Mouse (Mus musculus) heart, postnatal 0 days (tissue): Measurements from ENCODE around the gene Hibadh.

Source experiments
- CTCF ChIP-seq: IDR thresholded peaks from 2 replicates; pipeline ENCODE4 v1.5.1; 2016; ENCODE audit warnings: antibody characterized with exemption, control low read depth, low read depth
- EP300 ChIP-seq: IDR thresholded peaks from 2 replicates; pipeline ENCODE4 v1.6.1; 2016; ENCODE audit warnings: antibody characterized with exemption, low read depth

- no peak for TF ChIP-seq CTCF
- TF ChIP-seq EP300, result no peak
Measured at GRCm38 (mm10) chr6:52680458-52681032, 40.4 kb upstream of the Hibadh start.
